Mouse (Mus musculus) cerebellum, adult 2 months (tissue): ENCODE measurements around the gene Ina.

Experiments
- CTCF ChIP-seq: fragments of 200-500 bp; IDR thresholded peaks from 2 replicates; pipeline ENCODE4 v1.5.1; 2011; ENCODE audit warnings: low read depth, mild to moderate bottlenecking, control low read depth, low read length, moderate library complexity, borderline replicate concordance; ENCODE audit not compliant: insufficient read depth
- POLR2A ChIP-seq: fragments of 200-500 bp; IDR thresholded peaks from 2 replicates; pipeline ENCODE4 v1.6.1; 2011; ENCODE audit warnings: low read length, control low read depth, borderline replicate concordance; ENCODE audit not compliant: insufficient read depth

- TF ChIP-seq CTCF, result no peak
- TF ChIP-seq POLR2A, result no peak
Observed at GRCm38 (mm10) chr19:46975997-46976396, 38.5 kb upstream of the Ina start.
